Mouse (Mus musculus): ENCODE measurements around the gene Rad23a. TPM values are rescaled to one million over a fixed set of nuclear protein-coding genes. Genes with fewer than 3 reads are reported as not detected.

Rad23a gene
- 100 to 1,000 TPM; 107 to 125 (median 111) TPM for total RNA-seq (2022)

GRCm38 (mm10) chr8:84840248-84840999 lies at the start of gene Rad23a:
Gene Rad23a, minus strand, starts transcription at chr8:84840665.
- peak; percentile 89 for DNase-seq

GRCm38 (mm10) chr8:84889141-84889540 lies 48.7 kb upstream of the Rad23a start:
- DNase-seq, result no peak

- DNase-seq, result no peak
These were observed 47.8 kb upstream of the Rad23a start for GRCm38 (mm10) chr8:84888280-84888679.

- no peak for DNase-seq
These were observed 44.3 kb upstream of the Rad23a start for GRCm38 (mm10) chr8:84884728-84885127.

- DNase-seq, result no peak
These were observed 38.5 kb upstream of the Rad23a start for GRCm38 (mm10) chr8:84878915-84879314.

GRCm38 (mm10) chr8:84877297-84878035 lies 37.0 kb upstream of the Rad23a start:
- no peak for DNase-seq

- DNase-seq, result no peak
These were observed 33.9 kb upstream of the Rad23a start for GRCm38 (mm10) chr8:84874339-84874738.

- no peak for DNase-seq
These were observed 32.6 kb upstream of the Rad23a start for GRCm38 (mm10) chr8:84873016-84873415.

GRCm38 (mm10) chr8:84872309-84872965 lies 32.0 kb upstream of the Rad23a start:
- DNase-seq, result no peak

- peak; percentile 62 for DNase-seq
These were observed 31.2 kb upstream of the Rad23a start, which contains the start of gene Syce2 for GRCm38 (mm10) chr8:84871376-84872308. Gene Syce2, plus strand, starts transcription at chr8:84872111.

GRCm38 (mm10) chr8:84856864-84857441 lies 16.5 kb upstream of the Rad23a start, which contains the start of gene Farsa:
Gene Farsa, plus strand, starts transcription at chr8:84856989.
- peak; percentile 90 for DNase-seq

GRCm38 (mm10) chr8:84856434-84856833 lies 16.0 kb upstream of the Rad23a start:
- no peak for DNase-seq

GRCm38 (mm10) chr8:84847684-84848435 lies 7.4 kb upstream of the Rad23a start:
- DNase-seq, result no peak

GRCm38 (mm10) chr8:84846722-84847572 lies 6.5 kb upstream of the Rad23a start, which contains the start of gene Calr:
Gene Calr, minus strand, starts transcription at chr8:84846934.
- peak; percentile 100 for DNase-seq

GRCm38 (mm10) chr8:84846094-84846721 lies 5.7 kb upstream of the Rad23a start:
- DNase-seq, result no peak

GRCm38 (mm10) chr8:84845355-84846093 lies 5.1 kb upstream of the Rad23a start:
- DNase-seq, result no peak

- no peak for DNase-seq
These were observed 4.1 kb upstream of the Rad23a start for GRCm38 (mm10) chr8:84844397-84845070.

- DNase-seq, result no peak
These were observed 1.0 kb upstream of the Rad23a start for GRCm38 (mm10) chr8:84841514-84841913.

Data from adrenal gland, adult 8-10 months (tissue).